Mouse (Mus musculus) limb, embryonic 11.5 days (tissue): Measurements from ENCODE around the gene Opalin. TPM values are rescaled to one million over a fixed set of nuclear protein-coding genes. Genes with fewer than 3 reads are reported as not detected.

Experiments
- ATAC-seq: fragments of 200-750 bp; cut with Nextera tagmentation; 2 replicates; pipeline ENCODE4 v1.8.0; 2017; ENCODE audit warnings: low read depth; ENCODE audit not compliant: insufficient number of reproducible peaks, low FRiP score, low TSS enrichment
- DNase-seq: peaks from one replicate; pipeline ENCODE4 v3.0.0-alpha.2; 2015; ENCODE audit warnings: low spot score
- H3K27ac ChIP-seq: fragments of 300-500 bp; sonication (generic); replicated peaks from 2 replicates; pipeline ENCODE4 v1.5.1; 2014; ENCODE audit warnings: low read depth, mild to moderate bottlenecking, low read length
- H3K27me3 ChIP-seq: fragments of 300-500 bp; sonication (generic); 2 replicates; pipeline ENCODE4 v1.6.1; 2014; ENCODE audit warnings: mild to moderate bottlenecking, low read length, mixed read lengths; ENCODE audit not compliant: control insufficient read depth, insufficient read depth
- H3K36me3 ChIP-seq: fragments of 300-500 bp; sonication (generic); 2 replicates; pipeline ENCODE4 v1.6.1; 2014; ENCODE audit warnings: mild to moderate bottlenecking, low read length, moderate library complexity, mixed read lengths; ENCODE audit not compliant: control insufficient read depth, insufficient read depth
- H3K4me1 ChIP-seq: fragments of 300-500 bp; sonication (generic); 2 replicates; pipeline ENCODE4 v1.6.1; 2014; ENCODE audit warnings: low read length, mixed read lengths; ENCODE audit not compliant: control insufficient read depth, insufficient read depth
- H3K4me2 ChIP-seq: fragments of 300-500 bp; sonication (generic); 2 replicates; pipeline ENCODE4 v1.6.1; 2014; ENCODE audit warnings: low read depth, mild to moderate bottlenecking, moderate library complexity; ENCODE audit not compliant: severe bottlenecking
- H3K4me3 ChIP-seq: fragments of 300-500 bp; sonication (generic); 2 replicates; pipeline ENCODE4 v1.5.1; 2014; ENCODE audit warnings: low read depth, low read length
- H3K9ac ChIP-seq: fragments of 300-500 bp; sonication (generic); 2 replicates; pipeline ENCODE4 v1.6.1; 2014; ENCODE audit warnings: mild to moderate bottlenecking, low read length
- H3K9me3 ChIP-seq: fragments of 300-500 bp; sonication (generic); 2 replicates; pipeline ENCODE4 v1.6.1; 2016; ENCODE audit warnings: low read length; ENCODE audit not compliant: control insufficient read depth
- WGBS: fragments of 180-500 bp; shearing (Covaris S2); extraction: QIAGEN DNeasy Blood & Tissue Kit; methylation state at CpG from one replicate; pipeline ENCODE4 v1.1.7; 2014; 5-methylcytosine and 5-hydroxymethylcytosine counted together
- polyA plus RNA-seq: library from polyadenylated mRNA; unstranded; fragments of >200 nt; fragmentation: Nextera tagmentation; extraction: Ambion mirVana; gene quantifications from 2 replicates; pipeline ENCODE4 v1.2.1, GENCODE M21; 2014

The Opalin gene
- polyA plus RNA-seq, 1 experiment from 2014 or later: not detected

- DNase-seq (no peak), ATAC-seq (no peak)
- Histone ChIP-seq H3K36me3 (no peaks in the 10 kb centered on the region), H3K4me3 (no peak overlapping the region), H3K27ac (no peak overlapping the region), H3K27me3 (no peaks in the 10 kb centered on the region), H3K4me2 (no peak overlapping the region), H3K9ac (no peak overlapping the region), H3K9me3 (no peaks in the 10 kb centered on the region), H3K4me1 (0 out of 2 replicates have a peak, but pooled peaks cover 3% of the 10 kb centered on the region)
- WGBS: 83% methylated on average over 8 of the region's 8 CpGs
Observed at GRCm38 (mm10) chr19:41109496-41109895, 32.6 kb upstream of the Opalin start.

- no peak overlapping the region for H3K27ac ChIP-seq
- WGBS: 95% methylated on average over 7 of the region's 7 CpGs
- no peaks in the 10 kb centered on the region for H3K27me3 ChIP-seq
- no peak overlapping the region for H3K9ac ChIP-seq
- H3K9me3 ChIP-seq: no peaks in the 10 kb centered on the region
- H3K4me1 ChIP-seq: 0 out of 2 replicates have a peak, but pooled peaks cover 3% of the 10 kb centered on the region
- H3K4me3 ChIP-seq: no peak overlapping the region
- no peak for DNase-seq
- H3K4me2 ChIP-seq: no peak overlapping the region
- ATAC-seq: no peak
- H3K36me3 ChIP-seq: no peaks in the 10 kb centered on the region
Observed at GRCm38 (mm10) chr19:41108666-41109065, 31.8 kb upstream of the Opalin start.

- Histone ChIP-seq H3K4me2 (no peak overlapping the region), H3K4me1 (no peaks in the 10 kb centered on the region), H3K4me3 (no peak overlapping the region), H3K9ac (no peak overlapping the region), H3K36me3 (no peaks in the 10 kb centered on the region), H3K9me3 (no peaks in the 10 kb centered on the region), H3K27ac (no peak overlapping the region), H3K27me3 (no peaks in the 10 kb centered on the region)
- DNase-seq (no peak), ATAC-seq (no peak)
- 48% methylated on average over 8 of the region's 8 CpGs for WGBS
Observed at GRCm38 (mm10) chr19:41107530-41107929, 30.6 kb upstream of the Opalin start.

- peak; percentile 47 for DNase-seq
- H3K4me3 ChIP-seq: no peak overlapping the region
Observed at GRCm38 (mm10) chr19:41104922-41105321, 28.0 kb upstream of the Opalin start.

GRCm38 (mm10) chr19:41101390-41101789, 24.5 kb upstream of the Opalin start:
- Histone ChIP-seq H3K9me3 (no peaks in the 10 kb centered on the region), H3K9ac (no peak overlapping the region), H3K27me3 (no peaks in the 10 kb centered on the region), H3K36me3 (no peaks in the 10 kb centered on the region), H3K27ac (no peak overlapping the region), H3K4me3 (no peak overlapping the region), H3K4me2 (no peak overlapping the region), H3K4me1 (no peaks in the 10 kb centered on the region)
- 91% methylated on average over 8 of the region's 8 CpGs for WGBS
- ATAC-seq (no peak), DNase-seq (no peak)

More at GRCm38 (mm10) chr19:41104922-41105321, 28.0 kb upstream of the Opalin start:
- WGBS: 54% methylated on average over 8 of the region's 8 CpGs
- ATAC-seq: no peak
- Histone ChIP-seq H3K4me2 (no peak overlapping the region), H3K9me3 (no peaks in the 10 kb centered on the region), H3K27ac (no peak overlapping the region), H3K27me3 (no peaks in the 10 kb centered on the region), H3K9ac (no peak overlapping the region), H3K36me3 (no peaks in the 10 kb centered on the region), H3K4me1 (no peaks in the 10 kb centered on the region)

GRCm38 (mm10) chr19:41100863-41101262, 23.9 kb upstream of the Opalin start:
- DNase-seq (no peak), ATAC-seq (no peak)
- H3K27me3 ChIP-seq: no peaks in the 10 kb centered on the region
- H3K4me3 ChIP-seq: no peak overlapping the region
- H3K4me1 ChIP-seq: no peaks in the 10 kb centered on the region
- H3K36me3 ChIP-seq: no peaks in the 10 kb centered on the region
- WGBS: 95% methylated on average over 7 of the region's 7 CpGs
- H3K9ac ChIP-seq: no peak overlapping the region
- no peaks in the 10 kb centered on the region for H3K9me3 ChIP-seq
- no peak overlapping the region for H3K4me2 ChIP-seq
- H3K27ac ChIP-seq: no peak overlapping the region

- no peaks in the 10 kb centered on the region for H3K4me1 ChIP-seq
- 84% methylated on average over 4 of the region's 4 CpGs for WGBS
- H3K9me3 ChIP-seq: no peaks in the 10 kb centered on the region
- DNase-seq: no peak
- ATAC-seq: no peak
- H3K9ac ChIP-seq: no peak overlapping the region
- no peaks in the 10 kb centered on the region for H3K27me3 ChIP-seq
- no peak overlapping the region for H3K4me3 ChIP-seq
- H3K36me3 ChIP-seq: no peaks in the 10 kb centered on the region
- H3K4me2 ChIP-seq: no peak overlapping the region
- no peak overlapping the region for H3K27ac ChIP-seq
Observed at GRCm38 (mm10) chr19:41097038-41097437, 20.1 kb upstream of the Opalin start.

GRCm38 (mm10) chr19:41091901-41092300, 15.0 kb upstream of the Opalin start:
- Histone ChIP-seq H3K27ac (no peak overlapping the region), H3K9me3 (no peaks in the 10 kb centered on the region), H3K4me1 (no peaks in the 10 kb centered on the region), H3K9ac (no peak overlapping the region), H3K36me3 (no peaks in the 10 kb centered on the region), H3K27me3 (no peaks in the 10 kb centered on the region), H3K4me3 (no peak overlapping the region), H3K4me2 (no peak overlapping the region)
- 80% methylated on average over 2 of the region's 2 CpGs for WGBS
- no peak for DNase-seq
- no peak for ATAC-seq

GRCm38 (mm10) chr19:41089833-41090232, 12.9 kb upstream of the Opalin start:
- ATAC-seq (no peak), DNase-seq (peak; percentile 85)
- Histone ChIP-seq H3K27ac (no peak overlapping the region), H3K4me2 (no peak overlapping the region), H3K27me3 (no peaks in the 10 kb centered on the region), H3K36me3 (no peaks in the 10 kb centered on the region), H3K9me3 (no peaks in the 10 kb centered on the region), H3K4me1 (no peaks in the 10 kb centered on the region), H3K4me3 (no peak overlapping the region), H3K9ac (no peak overlapping the region)
- WGBS: 21% methylated on average over 5 of the region's 5 CpGs
